Mouse (Mus musculus) neural tube, embryonic 14.5 days (tissue): ENCODE results near the gene Selp. TPM values are rescaled to one million over a fixed set of nuclear protein-coding genes. Genes with fewer than 3 reads are reported as not detected.

Experiments
- ATAC-seq: fragments of 200-750 bp; cut with Nextera tagmentation; 2 replicates; pipeline ENCODE4 v1.8.0; 2017; ENCODE audit warnings: low read depth, mild to moderate bottlenecking, moderate TSS enrichment, moderate library complexity
- H3K27ac ChIP-seq: fragments of 300-500 bp; sonication (generic); 2 replicates; pipeline ENCODE4 v1.5.1; 2014; ENCODE audit warnings: low read depth, mild to moderate bottlenecking, control low read depth, low read length, moderate library complexity, mixed read lengths
- H3K27me3 ChIP-seq: fragments of 300-500 bp; sonication (generic); 2 replicates; pipeline ENCODE4 v1.6.1; 2014; ENCODE audit warnings: low read length; ENCODE audit not compliant: control insufficient read depth, insufficient read depth
- H3K36me3 ChIP-seq: fragments of 300-500 bp; sonication (generic); 2 replicates; pipeline ENCODE4 v1.6.1; 2014; ENCODE audit warnings: low read length, mixed read lengths; ENCODE audit not compliant: control insufficient read depth, insufficient read depth
- H3K4me1 ChIP-seq: fragments of 300-500 bp; sonication (generic); 2 replicates; pipeline ENCODE4 v1.6.1; 2014; ENCODE audit warnings: low read length; ENCODE audit not compliant: control insufficient read depth, insufficient read depth
- H3K4me2 ChIP-seq: fragments of 300-500 bp; sonication (generic); 2 replicates; pipeline ENCODE4 v1.6.1; 2014; ENCODE audit warnings: mild to moderate bottlenecking, low read depth, low read length, control low read depth
- H3K4me3 ChIP-seq: fragments of 300-500 bp; sonication (generic); 2 replicates; pipeline ENCODE4 v1.5.1; 2014; ENCODE audit warnings: low read depth, low read length, control low read depth, mixed read lengths
- H3K9ac ChIP-seq: fragments of 300-500 bp; sonication (generic); replicated peaks from 2 replicates; pipeline ENCODE4 v1.6.1; 2014; ENCODE audit warnings: low read depth, mild to moderate bottlenecking, control low read depth, low read length, mixed read lengths
- H3K9me3 ChIP-seq: fragments of 300-500 bp; sonication (generic); 2 replicates; pipeline ENCODE4 v1.6.1; 2016; ENCODE audit warnings: low read length; ENCODE audit not compliant: control insufficient read depth
- WGBS: fragments of 180-500 bp; shearing (Covaris S2); extraction: QIAGEN DNeasy Blood & Tissue Kit; methylation state at CpG from one replicate; pipeline ENCODE4 v1.1.7; 2014; 5-methylcytosine and 5-hydroxymethylcytosine counted together
- polyA plus RNA-seq: library from polyadenylated mRNA; unstranded; fragments of >200 nt; fragmentation: Nextera tagmentation; extraction: Ambion mirVana; gene quantifications from 2 replicates; pipeline ENCODE4 v1.2.1, GENCODE M21; 2014

Selp gene
- polyA plus RNA-seq, 1 experiment from 2014 or later: not detected

DNA sequence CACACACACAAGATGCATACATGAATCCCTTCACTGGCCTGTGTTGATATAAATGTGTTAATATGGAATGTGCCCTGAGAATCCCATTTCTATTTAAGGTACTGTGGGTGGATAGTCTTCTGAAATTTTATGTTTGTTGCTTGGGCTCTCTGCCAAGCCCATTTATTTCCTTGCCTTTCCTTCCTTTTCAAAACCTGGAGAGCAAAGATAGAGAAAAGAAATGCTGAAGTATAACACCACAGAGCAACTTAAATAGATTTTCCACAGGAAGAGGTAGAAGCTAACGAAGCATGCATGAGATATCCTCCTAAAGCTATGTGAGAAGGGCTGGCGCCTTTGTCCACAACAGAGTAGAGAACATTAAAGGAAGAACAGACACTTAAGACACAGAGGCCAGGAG is 5.3 kb upstream of the Selp start:
- H3K36me3 ChIP-seq: no peaks in the 10 kb centered on the region
- no peak overlapping the region for H3K4me3 ChIP-seq
- H3K4me2 ChIP-seq: no peak overlapping the region
- H3K9me3 ChIP-seq: no peaks in the 10 kb centered on the region
- ATAC-seq: no peak
- H3K4me1 ChIP-seq: no peaks in the 10 kb centered on the region
- no peak overlapping the region for H3K27ac ChIP-seq
- H3K27me3 ChIP-seq: no peaks in the 10 kb centered on the region
- H3K9ac ChIP-seq: no peak overlapping the region
- WGBS: 90% methylated on average over 2 of the region's 2 CpGs

DNA sequence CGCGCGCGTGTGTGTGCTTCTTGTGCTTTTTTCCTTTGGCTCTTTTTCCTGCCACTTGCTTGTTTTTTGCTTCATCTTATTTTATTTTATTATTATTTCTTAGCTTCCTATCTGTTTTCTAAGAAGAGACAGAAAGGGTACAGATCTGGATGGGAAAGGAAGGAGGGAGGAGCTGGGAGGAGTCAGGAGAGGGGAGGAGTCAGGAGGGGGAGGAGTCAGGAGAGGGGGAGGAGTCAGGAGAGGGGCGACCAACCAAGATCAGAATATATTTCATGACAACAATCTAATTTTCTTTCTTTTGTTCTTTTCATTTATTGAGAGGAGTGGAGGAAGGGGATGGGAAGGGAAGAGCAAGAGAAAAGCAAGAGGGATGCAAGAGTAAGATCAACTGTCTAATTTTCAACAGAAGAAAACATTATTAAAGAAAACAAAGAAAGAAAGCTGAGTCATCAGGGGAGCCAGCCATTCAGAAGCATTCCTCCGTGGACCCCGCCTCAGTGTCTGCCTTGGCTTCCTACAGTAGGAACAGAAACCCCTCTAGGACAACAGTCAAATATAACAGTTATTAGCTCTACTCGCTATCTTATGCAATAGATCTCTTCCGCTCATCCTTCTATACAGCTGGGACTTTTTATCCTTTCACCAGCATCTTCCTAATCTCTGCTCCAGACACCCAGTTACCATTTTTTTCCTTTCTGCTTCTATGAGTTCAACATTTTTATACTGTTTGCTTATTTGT is 4.3 kb upstream of the Selp start:
- Histone ChIP-seq H3K27me3 (no peaks in the 10 kb centered on the region), H3K9ac (no peak overlapping the region), H3K4me3 (no peak overlapping the region), H3K9me3 (no peaks in the 10 kb centered on the region), H3K27ac (no peak overlapping the region), H3K36me3 (no peaks in the 10 kb centered on the region), H3K4me1 (no peaks in the 10 kb centered on the region), H3K4me2 (no peak overlapping the region)
- 95% methylated on average over 9 of the region's 9 CpGs for WGBS
- ATAC-seq: no peak

DNA sequence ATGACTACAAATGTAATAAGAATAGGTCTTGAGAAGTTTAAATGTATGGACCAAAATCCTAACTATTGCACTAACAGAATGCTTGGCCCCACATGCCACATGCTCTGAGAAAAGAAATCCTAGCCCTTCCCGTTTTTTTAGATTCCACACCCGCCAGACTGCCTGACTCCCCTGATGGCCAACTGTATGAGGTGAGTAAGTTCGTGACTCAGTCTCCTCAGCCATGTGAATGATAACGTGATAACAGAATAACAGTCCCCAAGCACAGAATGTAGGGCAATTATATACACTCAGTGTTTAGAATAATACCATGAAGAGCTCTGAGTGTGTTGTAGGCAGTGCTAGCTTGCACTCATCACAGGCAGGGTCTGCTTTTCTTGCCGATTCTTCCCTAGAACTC is 784 bp upstream of the Selp start:
- no peaks in the 10 kb centered on the region for H3K4me1 ChIP-seq
- H3K9ac ChIP-seq: no peak overlapping the region
- H3K27me3 ChIP-seq: no peaks in the 10 kb centered on the region
- ATAC-seq: no peak
- no peak overlapping the region for H3K4me2 ChIP-seq
- H3K36me3 ChIP-seq: no peaks in the 10 kb centered on the region
- H3K27ac ChIP-seq: no peak overlapping the region
- H3K9me3 ChIP-seq: no peaks in the 10 kb centered on the region
- WGBS: 87% methylated on average over 5 of the region's 5 CpGs
- no peak overlapping the region for H3K4me3 ChIP-seq

DNA sequence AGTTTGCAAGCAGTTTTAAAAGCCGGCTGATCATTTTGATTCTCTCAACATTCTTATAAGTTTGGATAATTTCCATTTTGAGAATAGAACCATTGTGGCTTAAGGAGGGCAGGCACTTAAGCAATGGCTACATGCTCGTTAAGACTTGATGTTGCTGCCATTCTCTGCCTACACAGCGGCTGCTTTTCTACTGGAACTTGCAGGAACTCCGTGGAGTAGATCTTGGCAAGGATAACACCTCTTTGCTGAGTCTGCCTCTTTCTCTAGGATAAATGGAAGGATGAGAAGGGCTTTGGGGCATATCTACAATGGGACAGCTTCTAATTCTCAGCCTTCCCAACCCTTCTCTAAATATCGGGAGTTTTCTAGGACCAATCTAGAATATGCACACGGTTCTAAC is 583 bp downstream of the Selp start:
- 81% methylated on average over 6 of the region's 6 CpGs for WGBS
- Histone ChIP-seq H3K9ac (no peak overlapping the region), H3K4me1 (no peaks in the 10 kb centered on the region), H3K27me3 (no peaks in the 10 kb centered on the region), H3K9me3 (no peaks in the 10 kb centered on the region), H3K36me3 (no peaks in the 10 kb centered on the region), H3K4me2 (no peak overlapping the region), H3K27ac (no peak overlapping the region), H3K4me3 (no peak overlapping the region)
- ATAC-seq: no peak

DNA sequence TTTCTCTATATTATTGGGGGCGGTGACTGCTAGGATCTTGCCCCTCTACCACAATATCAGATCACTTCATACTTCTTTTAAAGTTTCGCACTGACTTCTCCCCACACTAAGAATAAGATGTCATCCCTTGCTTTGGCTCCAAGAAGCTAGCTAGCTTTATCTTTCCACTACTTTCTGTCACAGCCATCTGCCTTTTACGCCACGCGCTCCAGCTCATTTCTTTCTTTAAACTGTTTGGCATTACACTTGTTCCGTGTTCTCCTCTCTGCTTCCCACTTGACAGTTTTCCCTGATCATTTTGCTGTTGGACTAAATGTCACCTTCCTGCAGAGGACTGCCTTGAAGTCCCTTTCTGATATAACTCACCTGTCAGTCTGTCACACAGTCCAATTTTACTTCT is 2.8 kb downstream of the Selp start:
- Histone ChIP-seq H3K4me2 (no peak overlapping the region), H3K9me3 (no peaks in the 10 kb centered on the region), H3K4me1 (no peaks in the 10 kb centered on the region), H3K27me3 (no peaks in the 10 kb centered on the region), H3K36me3 (no peaks in the 10 kb centered on the region), H3K27ac (no peak overlapping the region), H3K4me3 (no peak overlapping the region), H3K9ac (no peak overlapping the region)
- ATAC-seq: no peak
- 96% methylated on average over 6 of the region's 6 CpGs for WGBS

DNA sequence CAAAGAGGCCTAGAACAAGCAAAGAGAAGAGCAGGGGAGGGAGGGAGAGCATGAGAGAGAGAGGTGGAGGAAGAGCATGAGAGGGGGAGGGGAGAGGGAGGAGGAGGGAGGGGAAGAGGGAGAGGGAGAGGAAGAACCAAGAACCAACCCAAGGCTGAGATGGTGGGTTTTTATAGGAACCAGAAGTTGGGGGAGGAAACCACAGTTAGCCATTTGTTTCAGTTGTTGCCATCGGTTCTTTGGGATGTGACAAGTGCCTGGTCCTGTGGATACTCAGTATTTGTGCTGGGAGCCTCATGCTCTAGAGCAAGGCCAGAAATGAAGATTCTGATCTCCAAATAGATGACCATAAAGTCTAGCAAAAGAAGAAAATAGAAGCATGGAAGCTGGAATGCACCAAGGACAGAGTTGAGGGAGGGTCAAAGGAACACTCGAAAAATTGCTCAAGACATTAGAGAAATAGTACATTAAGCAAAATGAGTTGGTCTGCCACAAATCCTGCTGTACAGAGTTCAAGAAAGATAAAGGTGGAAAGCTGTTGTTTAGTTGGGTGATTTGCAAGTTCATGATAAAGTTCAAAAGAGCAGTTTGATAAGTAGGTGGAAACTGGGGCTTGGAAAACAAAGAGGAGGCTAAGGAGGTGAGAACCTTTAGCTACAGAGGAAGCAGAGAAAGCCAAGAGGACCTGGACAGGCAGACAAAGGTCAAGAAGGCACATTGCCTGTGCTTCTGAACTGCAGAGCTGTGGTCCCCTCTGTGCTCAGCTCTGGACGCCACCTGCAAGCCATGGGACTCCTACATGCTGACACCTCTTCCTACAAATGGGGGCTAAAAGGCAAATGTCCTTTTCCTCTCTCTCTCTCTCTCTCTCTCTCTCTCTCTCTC is 5.1 kb downstream of the Selp start:
- H3K36me3 ChIP-seq: no peaks in the 10 kb centered on the region
- H3K4me2 ChIP-seq: no peak overlapping the region
- ATAC-seq: no peak
- no peaks in the 10 kb centered on the region for H3K9me3 ChIP-seq
- H3K4me3 ChIP-seq: no peak overlapping the region
- WGBS: 81% methylated on average over 3 of the region's 3 CpGs
- H3K4me1 ChIP-seq: no peaks in the 10 kb centered on the region
- no peak overlapping the region for H3K27ac ChIP-seq
- no peaks in the 10 kb centered on the region for H3K27me3 ChIP-seq
- H3K9ac ChIP-seq: no peak overlapping the region

DNA sequence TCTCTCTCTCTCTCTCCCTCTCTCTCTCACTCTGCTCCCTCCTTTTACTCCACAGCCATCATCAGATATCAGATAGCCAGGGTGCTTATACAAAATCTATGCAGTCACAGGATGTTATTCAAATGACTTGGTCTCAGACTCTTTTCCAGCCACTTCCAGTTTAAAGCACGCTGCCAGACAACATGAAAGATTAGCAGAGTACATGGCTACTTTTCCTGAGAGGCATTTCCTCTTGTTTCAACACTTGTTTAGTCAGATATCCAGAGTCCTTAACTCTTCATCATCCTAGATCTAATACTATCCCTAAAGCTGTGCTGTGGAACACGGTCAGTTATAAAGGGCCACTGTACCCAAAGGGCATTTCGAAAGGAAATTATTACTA is 5.7 kb downstream of the Selp start:
- H3K36me3 ChIP-seq: no peaks in the 10 kb centered on the region
- H3K27ac ChIP-seq: no peak overlapping the region
- H3K4me2 ChIP-seq: no peak overlapping the region
- ATAC-seq: no peak
- H3K27me3 ChIP-seq: no peaks in the 10 kb centered on the region
- no peak overlapping the region for H3K9ac ChIP-seq
- H3K4me3 ChIP-seq: no peak overlapping the region
- WGBS: 92% methylated on average over 3 of the region's 3 CpGs
- no peaks in the 10 kb centered on the region for H3K9me3 ChIP-seq
- H3K4me1 ChIP-seq: no peaks in the 10 kb centered on the region

DNA sequence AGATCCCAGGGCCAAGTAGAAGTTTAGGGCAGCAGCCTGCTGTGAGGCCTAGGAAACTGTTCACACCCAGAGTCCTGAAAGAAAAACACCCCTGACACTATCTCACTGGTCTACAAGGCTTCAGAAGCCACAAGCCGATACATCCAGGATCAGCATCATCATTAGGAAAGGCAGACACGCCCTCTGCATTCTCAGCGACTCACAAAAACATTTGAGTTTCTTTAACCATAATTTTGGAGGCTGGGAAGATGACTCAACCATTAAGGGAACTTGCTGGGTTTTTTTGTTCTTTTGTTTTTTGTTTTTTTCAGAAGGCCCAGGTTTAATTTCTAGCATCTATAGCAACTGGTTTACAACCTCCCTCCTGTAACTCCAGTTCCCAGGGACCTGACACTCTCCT is 8.8 kb downstream of the Selp start:
- H3K4me1 ChIP-seq: no peaks in the 10 kb centered on the region
- no peak overlapping the region for H3K4me2 ChIP-seq
- H3K9me3 ChIP-seq: no peaks in the 10 kb centered on the region
- no peak for ATAC-seq
- H3K4me3 ChIP-seq: no peak overlapping the region
- no peak overlapping the region for H3K27ac ChIP-seq
- WGBS: 60% methylated on average over 3 of the region's 3 CpGs
- H3K27me3 ChIP-seq: no peaks in the 10 kb centered on the region
- H3K9ac ChIP-seq: no peak overlapping the region
- no peaks in the 10 kb centered on the region for H3K36me3 ChIP-seq

DNA sequence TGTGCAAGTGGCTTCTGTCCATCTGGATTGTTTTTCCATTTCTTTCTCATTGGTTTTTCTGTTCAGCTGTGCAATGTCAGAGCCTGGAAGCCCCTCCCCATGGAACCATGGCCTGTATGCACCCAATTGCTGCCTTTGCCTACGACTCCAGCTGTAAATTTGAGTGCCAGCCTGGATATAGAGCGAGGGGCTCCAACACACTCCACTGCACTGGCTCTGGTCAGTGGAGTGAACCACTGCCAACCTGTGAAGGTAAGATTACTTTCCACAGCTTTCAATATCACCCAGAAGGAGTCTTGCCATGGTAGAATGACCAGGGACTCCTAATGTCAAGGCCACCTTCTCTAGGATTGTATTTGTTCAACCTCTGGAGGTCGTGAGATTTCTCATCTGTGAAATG is 14.9 kb downstream of the Selp start:
- H3K4me1 ChIP-seq: no peaks in the 10 kb centered on the region
- no peak overlapping the region for H3K4me2 ChIP-seq
- WGBS: 64% methylated on average over 3 of the region's 3 CpGs
- H3K27ac ChIP-seq: no peak overlapping the region
- H3K9ac ChIP-seq: no peak overlapping the region
- H3K4me3 ChIP-seq: no peak overlapping the region
- no peak for ATAC-seq
- no peaks in the 10 kb centered on the region for H3K36me3 ChIP-seq
- H3K9me3 ChIP-seq: no peaks in the 10 kb centered on the region
- no peaks in the 10 kb centered on the region for H3K27me3 ChIP-seq
